Comparison of ENCODE assay signal across 21 mouse cellular contexts in the genomic region with DNA sequence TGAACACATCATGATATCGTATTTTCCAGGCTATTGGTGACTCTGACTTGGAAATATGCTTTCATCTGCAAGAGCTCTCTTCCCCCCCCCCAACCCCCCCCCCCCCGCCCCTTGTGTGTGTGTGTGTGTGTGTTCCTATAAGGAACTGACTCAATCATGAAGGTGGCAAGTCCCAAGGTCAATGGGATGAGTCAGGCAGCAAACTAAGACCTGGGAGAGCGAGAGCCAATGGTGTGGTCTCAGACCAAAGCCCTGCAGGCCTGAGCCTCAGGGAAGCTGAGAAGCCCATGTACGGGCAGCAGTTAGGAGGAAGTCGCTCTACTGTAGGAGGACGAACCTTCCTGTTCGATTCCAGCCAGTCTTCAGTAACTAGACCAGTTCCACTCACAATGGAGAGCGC. TPM values are rescaled to one million over a fixed set of nuclear protein-coding genes. Genes with fewer than 3 reads are reported as not detected.
DNase-seq lines count a peak whose midpoint lies in the region; ATAC-seq and TF ChIP-seq lines count a peak whose summit lies in the region.
"Had no signal": no experiment of that assay in that cellular context is flagged by ENCODE, and none has a peak within 500 bp of the region (broad histone marks: within the 10 kb centered on the region; RNA-seq: fewer than 3 reads in every experiment).

No protein-coding gene starts in this region.

- no peak overlapping the region for H3K9ac ChIP-seq in stomach, postnatal 0 days (ENCODE audit: low read length)
- H3K9ac ChIP-seq: embryonic facial prominence, embryonic 12.5 days; forebrain, embryonic 15.5 days; heart, embryonic 15.5 days; hindbrain, embryonic 13.5 days had no signal

- 0 out of 2 replicates have a peak overlapping the region, but pooled peaks have one; percentile 5 for H3K27ac ChIP-seq in embryonic facial prominence, embryonic 10.5 days (replicated peaks)
- no peak overlapping the region for H3K27ac ChIP-seq in stomach, postnatal 0 days (replicated peaks)
- H3K27ac ChIP-seq: embryonic facial prominence, embryonic 12.5 days; forebrain, embryonic 15.5 days; heart, embryonic 10.5 days; heart, embryonic 15.5 days; hindbrain, embryonic 13.5 days; hindbrain, postnatal 0 days had no signal

- peaks cover 37% of the 10 kb centered on the region for H3K4me1 ChIP-seq in embryonic facial prominence, embryonic 10.5 days
- H3K4me1 ChIP-seq in stomach, postnatal 0 days (replicated peaks; ENCODE audit: control insufficient read depth, insufficient read depth): no peaks in the 10 kb centered on the region

- intact Hi-C loops in left cerebral cortex, postnatal 4 days (cut with DNase I): no loop called here

- H3K36me3 ChIP-seq in embryonic facial prominence, embryonic 10.5 days (replicated peaks): no peaks in the 10 kb centered on the region
- H3K36me3 ChIP-seq in stomach, postnatal 0 days (ENCODE audit: control insufficient read depth, insufficient read depth, low read length): no peaks in the 10 kb centered on the region
- H3K36me3 ChIP-seq: embryonic facial prominence, embryonic 12.5 days; forebrain, embryonic 15.5 days; heart, embryonic 10.5 days; heart, embryonic 15.5 days; hindbrain, embryonic 13.5 days had no signal

- no peaks in the 10 kb centered on the region for H3K27me3 ChIP-seq in embryonic facial prominence, embryonic 10.5 days (replicated peaks; ENCODE audit: low read depth, poor library complexity, severe bottlenecking)
- no peaks in the 10 kb centered on the region for H3K27me3 ChIP-seq in stomach, postnatal 0 days (ENCODE audit: control insufficient read depth, insufficient read depth, low read length)
- H3K27me3 ChIP-seq: embryonic facial prominence, embryonic 12.5 days; forebrain, embryonic 15.5 days; heart, embryonic 15.5 days; hindbrain, embryonic 13.5 days; Patski had no signal

- H3K4me2 ChIP-seq in stomach, postnatal 0 days (replicated peaks; ENCODE audit: low read depth): no peak overlapping the region
- H3K4me2 ChIP-seq: embryonic facial prominence, embryonic 12.5 days; forebrain, embryonic 15.5 days; heart, embryonic 15.5 days; hindbrain, embryonic 13.5 days had no signal

- no peak for TF ChIP-seq EP300 in stomach, postnatal 0 days (optimal IDR thresholded peaks at IDR 0.05)

- DNase-seq in NIH3T3 (ENCODE audit: low read depth): peak; percentile 58
- DNase-seq in adrenal gland, postnatal 10 days: peak; percentile 38
- DNase-seq in embryonic facial prominence, embryonic 10.5 days (ENCODE audit: low spot score): no peak
- DNase-seq in stomach, postnatal 0 days (ENCODE audit: low spot score): no peak
- DNase-seq in kidney, postnatal 36 days: no peak
- DNase-seq in lung, postnatal 36 days: no peak
- no peak for DNase-seq in left cerebral cortex, postnatal 4 days
- DNase-seq: cerebellum, adult 18-20 months; cerebellum, postnatal 10 days; embryo, embryonic 11 days; gastrocnemius, postnatal 36 days; heart, adult 11 months; heart, postnatal 14 days; kidney, adult 8-10 months had no signal

- ATAC-seq in stomach, postnatal 0 days (ENCODE audit: low FRiP score, low TSS enrichment): peak; percentile 53; the same call in 1 of the 2 replicates
- ATAC-seq: forebrain, embryonic 15.5 days; hindbrain, postnatal 0 days; Patski had no signal

- TF ChIP-seq CTCF in stomach, postnatal 0 days (IDR thresholded peaks at IDR 0.05; ENCODE audit: low read depth): no peak

- WGBS in embryonic facial prominence, embryonic 10.5 days: 87% methylated on average over 7 of the region's 8 CpGs
- 79% methylated on average over 7 of the region's 8 CpGs for WGBS in stomach, postnatal 0 days

- H3K4me3 ChIP-seq in embryonic facial prominence, embryonic 10.5 days: no peak overlapping the region
- no peak overlapping the region for H3K4me3 ChIP-seq in stomach, postnatal 0 days (ENCODE audit: low read depth, low read length)
- H3K4me3 ChIP-seq: embryonic facial prominence, embryonic 12.5 days; forebrain, embryonic 15.5 days; heart, embryonic 10.5 days; heart, embryonic 15.5 days; hindbrain, embryonic 13.5 days had no signal

- no peaks in the 10 kb centered on the region for H3K9me3 ChIP-seq in embryonic facial prominence, embryonic 10.5 days
- no peaks in the 10 kb centered on the region for H3K9me3 ChIP-seq in stomach, postnatal 0 days (ENCODE audit: control insufficient read depth, low read length)
- H3K9me3 ChIP-seq: embryonic facial prominence, embryonic 12.5 days; forebrain, embryonic 15.5 days; heart, embryonic 10.5 days; heart, embryonic 15.5 days; hindbrain, embryonic 13.5 days had no signal

RNA-seq across cellular contexts. Expression of a gene that starts 17.3 kb away (rescaled TPM):
- total RNA-seq in adrenal gland, postnatal 10 days (2021): 10 to 100 TPM; 49.3 to 53.7 TPM
- 38.2 and 39.3 TPM in 2 replicates for polyA plus RNA-seq in embryonic facial prominence, embryonic 10.5 days (2016; fragmentation: Nextera tagmentation; extraction: Ambion mirVana)
- 32.2 and 36.8 TPM in 2 replicates for polyA plus RNA-seq in stomach, postnatal 0 days (2015; fragmentation: Nextera tagmentation; extraction: Ambion mirVana)
- 10 to 100 TPM; 65.4 to 68.2 TPM for total RNA-seq in left cerebral cortex, postnatal 4 days (2021)

Comparison
In these comparisons a context has a peak if more than half of its experiments do, and no peak if none do; other contexts are left out.
1. DNase-seq: peak in NIH3T3 (single experiment) and adrenal gland, postnatal 10 days (single experiment); none in embryonic facial prominence, embryonic 10.5 days (single experiment), stomach, postnatal 0 days (single experiment), kidney, postnatal 36 days (0 of 2), lung, postnatal 36 days (single experiment) and left cerebral cortex, postnatal 4 days (single experiment).